Mouse (Mus musculus) testis, adult 2 months (tissue): ENCODE results near the gene Cfap69. TPM values are rescaled to one million over a fixed set of nuclear protein-coding genes. Genes with fewer than 3 reads are reported as not detected.

Experiments used
- H3K27ac ChIP-seq: fragments of 200-500 bp; 2 replicates; pipeline ENCODE4 v1.5.1; 2012; ENCODE audit warnings: low read depth, low read length; ENCODE audit not compliant: control insufficient read depth, insufficient read depth
- H3K27me3 ChIP-seq: fragments of 200-500 bp; 2 replicates; pipeline ENCODE4 v1.6.1; 2012; ENCODE audit warnings: mild to moderate bottlenecking, low read length, moderate library complexity; ENCODE audit not compliant: control insufficient read depth, insufficient read depth
- H3K36me3 ChIP-seq: fragments of 200-500 bp; 2 replicates; pipeline ENCODE4 v1.6.1; 2012; ENCODE audit warnings: mild to moderate bottlenecking, low read length; ENCODE audit not compliant: control insufficient read depth, insufficient read depth
- H3K4me1 ChIP-seq: fragments of 200-500 bp; 2 replicates; pipeline ENCODE4 v1.6.1; 2012; ENCODE audit warnings: low read length; ENCODE audit not compliant: control insufficient read depth, insufficient read depth
- H3K4me3 ChIP-seq: fragments of 200-500 bp; 2 replicates; pipeline ENCODE4 v1.5.1; 2012; ENCODE audit warnings: low read depth, mild to moderate bottlenecking, low read length, moderate library complexity, mixed read lengths; ENCODE audit not compliant: control insufficient read depth
- CTCF ChIP-seq: fragments of 200-500 bp; IDR thresholded peaks from 2 replicates; pipeline ENCODE4 v1.5.1; 2012; ENCODE audit warnings: low read depth, mild to moderate bottlenecking, inconsistent platforms, low read length, moderate library complexity; ENCODE audit not compliant: control insufficient read depth, insufficient read depth, insufficient replicate concordance
- POLR2A ChIP-seq: fragments of 200-500 bp; IDR thresholded peaks from 2 replicates; pipeline ENCODE4 v1.6.1; 2012; ENCODE audit warnings: low read depth, mild to moderate bottlenecking, inconsistent platforms, low read length, moderate library complexity; ENCODE audit not compliant: control insufficient read depth
- polyA plus RNA-seq: library from polyadenylated mRNA; depleted of rRNA; stranded (reverse); fragments of >200 nt; gene quantifications from 2 replicates; pipeline ENCODE4 v1.2.3, GENCODE M21; 2012; rRNA removed

Gene Cfap69
- polyA plus RNA-seq, 1 experiment, result 163 TPM

DNA sequence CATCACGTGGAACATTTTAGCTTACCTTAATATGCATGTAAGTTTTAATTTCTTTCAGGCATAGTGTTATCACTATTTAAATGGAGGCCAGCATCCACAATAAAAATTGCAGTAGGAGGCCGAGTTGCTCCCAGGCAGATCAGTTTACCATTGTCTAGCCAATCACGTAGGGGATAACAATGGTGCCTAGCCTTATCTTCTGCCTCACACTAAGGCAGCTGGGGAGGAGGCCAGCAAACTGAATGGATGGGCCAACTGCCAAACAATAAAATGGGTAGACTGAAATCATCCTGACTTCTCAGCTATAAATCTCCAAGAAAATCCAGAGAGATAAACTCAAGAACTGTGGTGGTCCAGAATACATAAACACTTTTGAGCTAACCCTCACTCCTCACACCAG lies 124.3 kb downstream of the Cfap69 start:
- no peaks in the 10 kb centered on the region for H3K27me3 ChIP-seq
- H3K36me3 ChIP-seq, result peaks cover 1% of the 10 kb centered on the region
- no peak overlapping the region for H3K4me3 ChIP-seq
- H3K27ac ChIP-seq, result no peak overlapping the region
- TF ChIP-seq POLR2A (no peak), CTCF (no peak)
- no peaks in the 10 kb centered on the region for H3K4me1 ChIP-seq

DNA sequence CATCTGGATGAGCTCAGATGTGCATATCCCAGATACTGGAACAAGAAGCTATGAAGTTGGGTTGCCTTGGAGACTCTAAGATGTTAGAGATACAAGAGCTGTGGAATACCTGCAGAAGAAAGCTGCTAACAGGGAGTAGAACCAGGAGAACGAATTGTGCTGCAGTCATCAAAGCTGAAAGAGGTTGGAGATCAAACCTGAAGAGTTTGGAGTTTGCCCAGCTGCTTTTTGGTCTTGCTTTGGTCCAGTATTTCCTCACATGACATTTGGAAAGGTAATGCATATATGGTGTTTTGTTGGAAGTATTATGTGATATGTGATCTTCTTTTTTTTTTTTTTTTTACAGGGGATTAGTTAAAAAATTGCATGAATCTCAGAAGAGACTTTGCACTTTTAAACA lies 127.9 kb downstream of the Cfap69 start:
- 0 out of 2 replicates have a peak, but pooled peaks cover 1% of the 10 kb centered on the region for H3K36me3 ChIP-seq

DNA sequence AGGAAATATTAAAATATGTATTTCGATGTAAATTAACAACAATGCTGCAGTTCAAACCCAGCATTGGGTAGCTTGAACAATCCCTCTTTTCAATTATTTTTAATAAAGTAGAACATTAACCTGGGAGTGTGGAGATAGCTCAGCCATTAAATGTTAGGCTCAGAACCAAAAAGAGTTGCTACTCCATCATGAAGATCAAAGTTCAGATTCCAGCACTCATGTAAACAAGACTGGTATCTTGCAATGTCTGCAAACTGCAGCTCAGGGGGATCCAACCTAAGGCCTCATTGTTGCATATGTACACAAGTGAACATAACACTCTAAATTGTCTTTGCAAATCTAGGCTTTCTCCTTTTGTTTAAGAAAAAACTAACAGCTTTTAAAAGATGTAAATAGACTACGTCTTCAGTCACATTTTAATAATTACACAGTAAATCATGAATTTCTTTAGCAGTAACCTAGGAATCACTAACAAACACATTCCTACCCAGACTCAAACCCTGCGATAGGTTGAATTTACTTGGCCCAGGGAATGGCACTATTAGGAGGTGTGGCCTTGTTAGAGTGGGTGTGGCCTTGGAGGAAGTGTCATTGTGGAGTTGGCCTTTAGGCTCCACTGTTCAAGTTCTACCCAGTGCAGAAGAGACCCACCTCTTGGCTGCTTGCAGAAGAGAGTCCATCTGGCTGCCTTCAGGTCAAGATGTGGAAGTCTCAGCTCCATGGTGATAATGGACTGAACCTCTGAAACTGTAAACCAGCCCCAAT lies 130.2 kb downstream of the Cfap69 start:
- Histone ChIP-seq H3K4me3 (no peak overlapping the region), H3K4me1 (no peaks in the 10 kb centered on the region), H3K27ac (no peak overlapping the region), H3K27me3 (no peaks in the 10 kb centered on the region), H3K36me3 (no peaks in the 10 kb centered on the region)
- TF ChIP-seq CTCF (no peak), POLR2A (no peak)

More for the DNA sequence above, 127.9 kb downstream of the Cfap69 start:
- no peak overlapping the region for H3K27ac ChIP-seq
- H3K27me3 ChIP-seq, result no peaks in the 10 kb centered on the region
- TF ChIP-seq CTCF (no peak), POLR2A (no peak)
- no peaks in the 10 kb centered on the region for H3K4me1 ChIP-seq
- peak overlapping the region; percentile 48; the same call in 1 of the 2 replicates for H3K4me3 ChIP-seq

Other genes starting within 250 kb of the Cfap69 start
- gene Cdk14, start 243.9 kb downstream of the Cfap69 start, polyA plus RNA-seq, result 3.0 and 3.1 TPM in 2 replicates
- 272 and 296 TPM in 2 replicates for gene 1700015F17Rik, start 185.1 kb downstream of the Cfap69 start, polyA plus RNA-seq
- gene Cldn12, start 149.3 kb downstream of the Cfap69 start, polyA plus RNA-seq, result 4.2 and 7.7 TPM in 2 replicates
- gene Gtpbp10, start 104.7 kb downstream of the Cfap69 start, polyA plus RNA-seq, result 2.6 and 3.0 TPM in 2 replicates
- gene Gm8773, start 90.4 kb downstream of the Cfap69 start, polyA plus RNA-seq, result 0.34 and 0.38 TPM in 2 replicates
- gene Steap2, start 30.3 kb upstream of the Cfap69 start, polyA plus RNA-seq, result 4.4 and 6.2 TPM in 2 replicates
- 1.1 TPM in 2 replicates for gene Steap1, start 85.1 kb upstream of the Cfap69 start, polyA plus RNA-seq